Mouse (Mus musculus): ENCODE measurements around the gene Olfr697.

DNA sequence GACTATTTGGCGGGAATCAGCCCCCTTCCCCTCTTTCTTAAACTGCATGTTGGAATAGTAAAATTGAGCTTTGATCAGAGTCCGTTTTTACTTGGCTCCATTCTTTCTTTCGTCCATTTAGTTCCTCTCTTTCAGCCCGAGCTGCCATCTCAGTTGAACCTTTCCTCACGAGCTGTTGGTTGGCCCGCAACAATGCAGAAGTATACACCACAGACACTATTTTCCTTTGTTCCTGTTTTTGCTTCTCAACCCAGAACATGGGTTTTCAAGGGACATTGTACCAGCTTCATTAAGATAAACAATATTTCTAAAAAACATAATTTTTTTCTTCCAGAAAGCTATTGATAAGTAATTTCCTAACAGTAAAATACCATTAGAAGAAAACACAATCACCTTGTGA is 30.8 kb downstream of the Olfr697 start:
- TF ChIP-seq CTCF (IDR thresholded peaks at IDR 0.05; ENCODE audit: low read depth, low read length) (no peak), POLR2A (IDR thresholded peaks at IDR 0.05; ENCODE audit: borderline replicate concordance, low read depth, low read length) (no peak)

All from bone marrow macrophage, adult 2 months (primary cell).